Mouse (Mus musculus) brain, embryonic 14.5 days (tissue): Measurements from ENCODE around the gene Gsk3b. TPM values are rescaled to one million over a fixed set of nuclear protein-coding genes. Genes with fewer than 3 reads are reported as not detected.
"Not testable (repeated sequence)": the region's sequence is repeated elsewhere in the genome, so short reads cannot be mapped to it uniquely, and the experiment has no call there.

Experiments
- DNase-seq: peaks from one replicate; pipeline ENCODE4 v3.0.0-alpha.2; 2011; ENCODE audit warnings: low read depth
- CTCF ChIP-seq: fragments of 200-500 bp; IDR thresholded peaks from 2 replicates; pipeline ENCODE4 v1.5.1; 2012; ENCODE audit warnings: inconsistent platforms, mild to moderate bottlenecking, moderate library complexity, borderline replicate concordance; ENCODE audit not compliant: insufficient read depth, insufficient read length; ENCODE audit errors: extremely low read depth
- POLR2A ChIP-seq: fragments of 200-500 bp; IDR thresholded peaks from 2 replicates; pipeline ENCODE4 v1.6.1; 2012; ENCODE audit warnings: mild to moderate bottlenecking, inconsistent platforms, borderline replicate concordance; ENCODE audit not compliant: poor library complexity, insufficient read depth, insufficient read length, severe bottlenecking; ENCODE audit errors: extremely low read depth
- polyA plus RNA-seq: library from polyadenylated mRNA; depleted of rRNA; stranded (reverse); fragments of >200 nt; gene quantifications from 2 replicates; pipeline ENCODE4 v1.2.3, GENCODE M21; 2012

Gene Gsk3b
- polyA plus RNA-seq, 1 experiment = 72.8 TPM

GRCm38 (mm10) chr16:38110001-38110400 is 21.2 kb downstream of the Gsk3b start:
- DNase-seq = no peak
- TF ChIP-seq CTCF (no peak), POLR2A (no peak)

GRCm38 (mm10) chr16:38110575-38110974 is 21.8 kb downstream of the Gsk3b start:
- TF ChIP-seq CTCF = no peak
- TF ChIP-seq POLR2A = no peak
- DNase-seq = no peak

GRCm38 (mm10) chr16:38114074-38114473 is 25.3 kb downstream of the Gsk3b start:
- no peak for DNase-seq

GRCm38 (mm10) chr16:38117909-38118308 is 29.1 kb downstream of the Gsk3b start:
- not testable (repeated sequence) for DNase-seq

More at GRCm38 (mm10) chr16:38114074-38114473, 25.3 kb downstream of the Gsk3b start:
- TF ChIP-seq CTCF (no peak), POLR2A (no peak)

- TF ChIP-seq POLR2A (no peak), CTCF (no peak)
- DNase-seq = no peak
Measured at GRCm38 (mm10) chr16:38118723-38119122, 29.9 kb downstream of the Gsk3b start.

- TF ChIP-seq POLR2A = no peak
- DNase-seq = no peak
Measured at GRCm38 (mm10) chr16:38119286-38119685, 30.5 kb downstream of the Gsk3b start.

- no peak for DNase-seq
- TF ChIP-seq CTCF (no peak), POLR2A (no peak)
Measured at GRCm38 (mm10) chr16:38129171-38129570, 40.4 kb downstream of the Gsk3b start.

GRCm38 (mm10) chr16:38131041-38131440 is 42.2 kb downstream of the Gsk3b start:
- no peak for DNase-seq
- TF ChIP-seq CTCF (no peak), POLR2A (no peak)

- peak; percentile 27 for DNase-seq
- TF ChIP-seq POLR2A (no peak), CTCF (no peak)
Measured at GRCm38 (mm10) chr16:38131756-38132155, 43.0 kb downstream of the Gsk3b start.

- DNase-seq = no peak
Measured at GRCm38 (mm10) chr16:38132210-38132609, 43.4 kb downstream of the Gsk3b start.

GRCm38 (mm10) chr16:38137296-38137695 is 48.5 kb downstream of the Gsk3b start:
- TF ChIP-seq CTCF (peak; percentile 52; the same call in 1 of the 2 replicates), POLR2A (no peak)
- peak; percentile 65 for DNase-seq

More at GRCm38 (mm10) chr16:38132210-38132609, 43.4 kb downstream of the Gsk3b start:
- no peak for TF ChIP-seq CTCF
- TF ChIP-seq POLR2A = no peak

GRCm38 (mm10) chr16:38144898-38145297 is 56.1 kb downstream of the Gsk3b start:
- no peak for DNase-seq
- TF ChIP-seq POLR2A (no peak), CTCF (no peak)

GRCm38 (mm10) chr16:38150555-38150954 is 61.8 kb downstream of the Gsk3b start:
- no peak for TF ChIP-seq CTCF
- no peak for TF ChIP-seq POLR2A
- no peak for DNase-seq
